Mouse (Mus musculus): ENCODE measurements around the gene Spata16. TPM values are rescaled to one million over a fixed set of nuclear protein-coding genes. Genes with fewer than 3 reads are reported as not detected.

Gene Spata16
- polyA plus RNA-seq, 1 experiment from 2014 or later, result not detected

GRCm38 (mm10) chr3:26727526-26727925 lies 90.1 kb downstream of the Spata16 start:
- no peaks in the 10 kb centered on the region for H3K9me3 ChIP-seq
- no peaks in the 10 kb centered on the region for H3K36me3 ChIP-seq
- no peaks in the 10 kb centered on the region for H3K27me3 ChIP-seq
- WGBS, result 66% methylated on average over 6 of the region's 6 CpGs
- no peak overlapping the region for H3K9ac ChIP-seq (replicated peaks)
- no peak overlapping the region for H3K4me3 ChIP-seq (replicated peaks)
- no peaks in the 10 kb centered on the region for H3K4me1 ChIP-seq (replicated peaks)
- H3K27ac ChIP-seq, result no peak overlapping the region
- ATAC-seq (ENCODE audit: insufficient number of reproducible peaks, insufficient read depth, low FRiP score, low TSS enrichment, low read depth), result no peak
- no peak overlapping the region for H3K4me2 ChIP-seq

- H3K4me3 ChIP-seq (replicated peaks), result no peak overlapping the region
- H3K4me1 ChIP-seq (replicated peaks), result no peaks in the 10 kb centered on the region
- ATAC-seq (ENCODE audit: insufficient number of reproducible peaks, insufficient read depth, low FRiP score, low TSS enrichment, low read depth), result no peak
- H3K27ac ChIP-seq, result no peak overlapping the region
- H3K9me3 ChIP-seq, result no peaks in the 10 kb centered on the region
- no peaks in the 10 kb centered on the region for H3K27me3 ChIP-seq
- 80% methylated on average over 2 of the region's 2 CpGs for WGBS
- H3K36me3 ChIP-seq, result no peaks in the 10 kb centered on the region
- H3K4me2 ChIP-seq, result no peak overlapping the region
- no peak overlapping the region for H3K9ac ChIP-seq (replicated peaks)
Measured at GRCm38 (mm10) chr3:26750492-26750891, 113.1 kb downstream of the Spata16 start.

- WGBS, result 81% methylated on average over 6 of the region's 6 CpGs
- H3K27ac ChIP-seq, result no peak overlapping the region
- no peaks in the 10 kb centered on the region for H3K9me3 ChIP-seq
- H3K36me3 ChIP-seq, result no peaks in the 10 kb centered on the region
- no peaks in the 10 kb centered on the region for H3K27me3 ChIP-seq
- no peaks in the 10 kb centered on the region for H3K4me1 ChIP-seq (replicated peaks)
- no peak overlapping the region for H3K4me2 ChIP-seq
- H3K9ac ChIP-seq (replicated peaks), result no peak overlapping the region
- no peak overlapping the region for H3K4me3 ChIP-seq (replicated peaks)
- no peak for ATAC-seq (ENCODE audit: insufficient number of reproducible peaks, insufficient read depth, low FRiP score, low TSS enrichment, low read depth)
Measured at GRCm38 (mm10) chr3:26752441-26752840, 115.0 kb downstream of the Spata16 start.

GRCm38 (mm10) chr3:26793334-26794101 lies 156.1 kb downstream of the Spata16 start:
- no peaks in the 10 kb centered on the region for H3K27me3 ChIP-seq
- no peak overlapping the region for H3K9ac ChIP-seq (replicated peaks)
- no peaks in the 10 kb centered on the region for H3K4me1 ChIP-seq (replicated peaks)
- H3K4me3 ChIP-seq (replicated peaks), result no peak overlapping the region
- no peak for ATAC-seq (ENCODE audit: insufficient number of reproducible peaks, insufficient read depth, low FRiP score, low TSS enrichment, low read depth)
- H3K4me2 ChIP-seq, result no peak overlapping the region
- H3K27ac ChIP-seq, result no peak overlapping the region
- H3K9me3 ChIP-seq, result no peaks in the 10 kb centered on the region
- no peaks in the 10 kb centered on the region for H3K36me3 ChIP-seq
- WGBS, result 74% methylated on average over 12 of the region's 12 CpGs

GRCm38 (mm10) chr3:26795851-26796538 lies 158.6 kb downstream of the Spata16 start:
- 92% methylated on average over 7 of the region's 7 CpGs for WGBS
- Histone ChIP-seq H3K36me3 (no peaks in the 10 kb centered on the region), H3K4me3 (replicated peaks) (no peak overlapping the region), H3K27me3 (no peaks in the 10 kb centered on the region), H3K9me3 (no peaks in the 10 kb centered on the region), H3K4me2 (no peak overlapping the region), H3K4me1 (replicated peaks) (no peaks in the 10 kb centered on the region), H3K9ac (replicated peaks) (no peak overlapping the region), H3K27ac (no peak overlapping the region)
- ATAC-seq (ENCODE audit: insufficient number of reproducible peaks, insufficient read depth, low FRiP score, low TSS enrichment, low read depth), result no peak

GRCm38 (mm10) chr3:26796954-26797353 lies 159.5 kb downstream of the Spata16 start:
- no peak for ATAC-seq (ENCODE audit: insufficient number of reproducible peaks, insufficient read depth, low FRiP score, low TSS enrichment, low read depth)
- Histone ChIP-seq H3K9me3 (no peaks in the 10 kb centered on the region), H3K27ac (no peak overlapping the region), H3K27me3 (no peaks in the 10 kb centered on the region), H3K36me3 (no peaks in the 10 kb centered on the region), H3K4me3 (replicated peaks) (no peak overlapping the region), H3K4me1 (replicated peaks) (no peaks in the 10 kb centered on the region), H3K4me2 (no peak overlapping the region), H3K9ac (replicated peaks) (no peak overlapping the region)
- WGBS, result 63% methylated on average over 1 of the region's 1 CpGs

GRCm38 (mm10) chr3:26814307-26814706 lies 176.9 kb downstream of the Spata16 start:
- Histone ChIP-seq H3K27me3 (no peaks in the 10 kb centered on the region), H3K36me3 (no peaks in the 10 kb centered on the region), H3K27ac (no peak overlapping the region), H3K4me1 (replicated peaks) (no peaks in the 10 kb centered on the region), H3K4me3 (replicated peaks) (no peak overlapping the region), H3K4me2 (no peak overlapping the region), H3K9me3 (no peaks in the 10 kb centered on the region), H3K9ac (replicated peaks) (no peak overlapping the region)
- no peak for ATAC-seq (ENCODE audit: insufficient number of reproducible peaks, insufficient read depth, low FRiP score, low TSS enrichment, low read depth)
- 88% methylated on average over 8 of the region's 8 CpGs for WGBS

- ATAC-seq (ENCODE audit: insufficient number of reproducible peaks, insufficient read depth, low FRiP score, low TSS enrichment, low read depth), result no peak
- no peaks in the 10 kb centered on the region for H3K9me3 ChIP-seq
Measured at GRCm38 (mm10) chr3:26815764-26816163, 178.3 kb downstream of the Spata16 start.

GRCm38 (mm10) chr3:26819398-26819797 lies 182.0 kb downstream of the Spata16 start:
- Histone ChIP-seq H3K27ac (no peak overlapping the region), H3K4me3 (replicated peaks) (no peak overlapping the region), H3K9me3 (no peaks in the 10 kb centered on the region), H3K36me3 (no peaks in the 10 kb centered on the region), H3K9ac (replicated peaks) (no peak overlapping the region), H3K27me3 (no peaks in the 10 kb centered on the region), H3K4me1 (replicated peaks) (no peaks in the 10 kb centered on the region), H3K4me2 (no peak overlapping the region)
- no peak for ATAC-seq (ENCODE audit: insufficient number of reproducible peaks, insufficient read depth, low FRiP score, low TSS enrichment, low read depth)
- 61% methylated on average over 5 of the region's 5 CpGs for WGBS

More at GRCm38 (mm10) chr3:26815764-26816163, 178.3 kb downstream of the Spata16 start:
- Histone ChIP-seq H3K36me3 (no peaks in the 10 kb centered on the region), H3K4me1 (replicated peaks) (no peaks in the 10 kb centered on the region), H3K9ac (replicated peaks) (no peak overlapping the region), H3K4me2 (no peak overlapping the region), H3K4me3 (replicated peaks) (no peak overlapping the region), H3K27ac (no peak overlapping the region), H3K27me3 (no peaks in the 10 kb centered on the region)
- 89% methylated on average over 5 of the region's 5 CpGs for WGBS

GRCm38 (mm10) chr3:26826958-26827839 lies 189.8 kb downstream of the Spata16 start:
- no peaks in the 10 kb centered on the region for H3K27me3 ChIP-seq
- no peak overlapping the region for H3K9ac ChIP-seq (replicated peaks)
- no peak overlapping the region for H3K4me3 ChIP-seq (replicated peaks)
- no peak overlapping the region for H3K4me2 ChIP-seq
- no peaks in the 10 kb centered on the region for H3K4me1 ChIP-seq (replicated peaks)
- no peak overlapping the region for H3K27ac ChIP-seq
- no peaks in the 10 kb centered on the region for H3K9me3 ChIP-seq
- ATAC-seq (ENCODE audit: insufficient number of reproducible peaks, insufficient read depth, low FRiP score, low TSS enrichment, low read depth), result no peak
- 90% methylated on average over 7 of the region's 7 CpGs for WGBS
- no peaks in the 10 kb centered on the region for H3K36me3 ChIP-seq

GRCm38 (mm10) chr3:26832954-26833353 lies 195.5 kb downstream of the Spata16 start:
- no peak overlapping the region for H3K4me2 ChIP-seq
- no peak for ATAC-seq (ENCODE audit: insufficient number of reproducible peaks, insufficient read depth, low FRiP score, low TSS enrichment, low read depth)
- H3K27ac ChIP-seq, result no peak overlapping the region
- H3K36me3 ChIP-seq, result no peaks in the 10 kb centered on the region
- no peaks in the 10 kb centered on the region for H3K9me3 ChIP-seq
- H3K4me1 ChIP-seq (replicated peaks), result no peaks in the 10 kb centered on the region
- 90% methylated on average over 5 of the region's 5 CpGs for WGBS
- no peak overlapping the region for H3K4me3 ChIP-seq (replicated peaks)
- no peak overlapping the region for H3K9ac ChIP-seq (replicated peaks)
- H3K27me3 ChIP-seq, result no peaks in the 10 kb centered on the region; the same call in 1 of the 2 replicates

All from limb, embryonic 12.5 days (tissue).